Mouse (Mus musculus): ENCODE results near the gene Lrba. TPM values are rescaled to one million over a fixed set of nuclear protein-coding genes. Genes with fewer than 3 reads are reported as not detected.

Gene Lrba
- polyA plus RNA-seq, 1 experiment = 5.6 TPM

DNA sequence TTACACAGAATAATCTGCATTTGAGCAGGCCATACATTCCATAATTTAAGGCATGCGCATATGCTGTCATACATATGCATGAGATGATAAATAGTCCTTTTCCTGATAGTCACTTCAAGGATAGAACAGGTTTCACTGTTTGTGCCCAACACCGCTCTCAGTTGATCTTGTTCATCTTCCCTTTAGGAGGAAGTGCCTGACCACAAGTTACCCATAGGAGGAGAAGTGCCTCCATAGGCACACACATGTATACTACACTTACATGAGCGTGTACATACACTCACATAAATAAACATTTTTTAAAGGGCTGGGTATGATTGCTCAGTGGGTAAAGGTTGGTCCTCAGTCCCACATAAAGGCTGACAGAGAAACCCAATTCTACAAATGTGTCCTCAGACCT lies 22.0 kb upstream of the Lrba start:
- no peak overlapping the region for H3K4me3 ChIP-seq
- H3K4me2 ChIP-seq (ENCODE audit: low read depth) = no peak overlapping the region
- no peaks in the 10 kb centered on the region for H3K36me3 ChIP-seq (ENCODE audit: control insufficient read depth, insufficient read depth)
- no peak overlapping the region for H3ac ChIP-seq (ENCODE audit: control insufficient read depth, insufficient read length)
- TF ChIP-seq TCF3 (IDR thresholded peaks at IDR 0.05; ENCODE audit: insufficient read length, low read depth) (no peak), MYOD1 (IDR thresholded peaks at IDR 0.05; ENCODE audit: control insufficient read depth in 1 of 3, insufficient read length in 2 of 3, low read depth in 2 of 3) (no peak), MAX (IDR thresholded peaks at IDR 0.05; ENCODE audit: low read depth) (no peak), POLR2AphosphoS2 (IDR thresholded peaks at IDR 0.05; ENCODE audit: insufficient read length, low read depth) (no peak), TCF12 (IDR thresholded peaks at IDR 0.05; ENCODE audit: insufficient read depth, poor library complexity, severe bottlenecking) (no peak), SRF (IDR thresholded peaks at IDR 0.05; ENCODE audit: control insufficient read depth, insufficient read length, low read depth) (no peak), MYOG (IDR thresholded peaks at IDR 0.05; ENCODE audit: control insufficient read depth in 1 of 3, insufficient read depth in 1 of 3, insufficient read length in 2 of 3, low read depth in 2 of 3) (no peak), POLR2A (IDR thresholded peaks at IDR 0.05; ENCODE audit: insufficient read length, low read depth) (no peak), REST (IDR thresholded peaks at IDR 0.05; ENCODE audit: insufficient read depth, insufficient read length) (no peak), CEBPB (IDR thresholded peaks at IDR 0.05; ENCODE audit: insufficient read depth, poor library complexity, severe bottlenecking) (no peak), E2F4 (IDR thresholded peaks at IDR 0.05; ENCODE audit: insufficient read depth) (no peak)
- H3K27me3 ChIP-seq (ENCODE audit: control insufficient read depth, insufficient read depth, insufficient read length) = no peaks in the 10 kb centered on the region
- no peaks in the 10 kb centered on the region for H3K79me2 ChIP-seq (ENCODE audit: control insufficient read depth, insufficient read depth)

DNA sequence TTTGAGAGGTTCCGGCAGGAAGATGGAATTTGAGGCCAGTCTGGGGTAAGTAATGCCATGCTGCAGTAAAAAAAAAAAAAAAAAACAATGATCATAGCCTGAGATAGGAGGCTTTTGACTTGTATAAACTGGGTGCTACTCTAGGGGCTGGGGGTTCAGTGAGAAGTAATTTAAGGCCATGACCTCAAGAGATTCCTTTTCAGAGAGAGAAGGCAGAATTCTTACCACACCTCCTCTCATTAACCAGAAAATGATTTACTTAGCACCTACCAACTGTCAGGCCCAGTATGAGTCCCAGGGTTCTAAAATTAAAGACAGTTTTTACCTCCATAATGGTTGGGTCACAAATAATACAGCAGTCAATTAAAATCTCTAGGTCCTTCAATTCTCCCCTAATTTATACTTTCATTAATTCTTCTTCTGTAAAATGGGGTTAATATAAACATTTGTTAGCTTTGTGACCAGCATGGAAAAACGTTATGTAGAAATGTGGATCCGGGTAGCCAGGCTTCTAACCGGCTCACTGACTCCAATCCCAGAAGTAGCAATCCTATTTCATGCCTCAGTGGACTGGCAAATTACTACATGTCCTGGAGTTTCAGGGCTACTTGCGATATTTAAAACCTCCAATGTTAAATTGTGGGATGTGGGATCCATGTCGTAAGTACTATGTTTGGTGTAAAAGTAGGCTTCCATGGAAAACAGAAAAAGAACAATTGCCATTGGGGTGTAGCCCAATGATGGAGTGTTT lies 19.7 kb upstream of the Lrba start:
- TF ChIP-seq POLR2A (IDR thresholded peaks at IDR 0.05; ENCODE audit: insufficient read length, low read depth) (no peak), MAX (IDR thresholded peaks at IDR 0.05; ENCODE audit: low read depth) (no peak), CEBPB (IDR thresholded peaks at IDR 0.05; ENCODE audit: insufficient read depth, poor library complexity, severe bottlenecking) (no peak), SRF (IDR thresholded peaks at IDR 0.05; ENCODE audit: control insufficient read depth, insufficient read length, low read depth) (no peak), TCF3 (IDR thresholded peaks at IDR 0.05; ENCODE audit: insufficient read length, low read depth) (no peak), MYOD1 (IDR thresholded peaks at IDR 0.05; ENCODE audit: control insufficient read depth in 1 of 3, insufficient read length in 2 of 3, low read depth in 2 of 3) (no peak), POLR2AphosphoS2 (IDR thresholded peaks at IDR 0.05; ENCODE audit: insufficient read length, low read depth) (no peak), REST (IDR thresholded peaks at IDR 0.05; ENCODE audit: insufficient read depth, insufficient read length) (no peak), MYOG (IDR thresholded peaks at IDR 0.05; ENCODE audit: control insufficient read depth in 1 of 3, insufficient read depth in 1 of 3, insufficient read length in 2 of 3, low read depth in 2 of 3) (no peak), TCF12 (IDR thresholded peaks at IDR 0.05; ENCODE audit: insufficient read depth, poor library complexity, severe bottlenecking) (no peak), USF1 (IDR thresholded peaks at IDR 0.05; ENCODE audit: low read depth) (no peak), E2F4 (IDR thresholded peaks at IDR 0.05; ENCODE audit: insufficient read depth) (no peak)

DNA sequence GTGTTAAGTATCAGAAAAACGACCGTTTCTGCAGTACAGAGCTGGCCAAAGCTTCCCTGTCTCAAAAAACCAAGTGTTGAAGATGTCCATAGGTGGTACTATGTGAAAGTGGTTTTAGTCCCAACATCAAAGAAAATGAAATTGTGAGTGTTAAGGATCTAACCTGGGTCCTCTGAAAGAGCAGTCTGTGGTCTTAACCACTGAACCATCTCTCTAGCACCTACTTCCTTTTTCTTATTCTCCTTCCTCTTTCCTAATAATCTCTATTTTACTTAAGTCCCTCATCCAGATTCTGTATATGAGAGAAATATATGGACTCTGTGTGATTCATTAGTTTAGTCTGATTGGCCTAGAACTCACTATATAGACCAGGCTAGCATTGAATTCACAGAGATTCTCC lies 17.9 kb upstream of the Lrba start:
- TF ChIP-seq TCF12 (IDR thresholded peaks at IDR 0.05; ENCODE audit: insufficient read depth, poor library complexity, severe bottlenecking) (no peak), MAX (IDR thresholded peaks at IDR 0.05; ENCODE audit: low read depth) (no peak), REST (IDR thresholded peaks at IDR 0.05; ENCODE audit: insufficient read depth, insufficient read length) (no peak), TCF3 (IDR thresholded peaks at IDR 0.05; ENCODE audit: insufficient read length, low read depth) (no peak), CEBPB (IDR thresholded peaks at IDR 0.05; ENCODE audit: insufficient read depth, poor library complexity, severe bottlenecking) (no peak), USF1 (IDR thresholded peaks at IDR 0.05; ENCODE audit: low read depth) (no peak), POLR2AphosphoS2 (IDR thresholded peaks at IDR 0.05; ENCODE audit: insufficient read length, low read depth) (no peak), MYOD1 (IDR thresholded peaks at IDR 0.05; ENCODE audit: control insufficient read depth in 1 of 3, insufficient read length in 2 of 3, low read depth in 2 of 3) (no peak), MYOG (IDR thresholded peaks at IDR 0.05; ENCODE audit: control insufficient read depth in 1 of 3, insufficient read depth in 1 of 3, insufficient read length in 2 of 3, low read depth in 2 of 3) (no peak), POLR2A (IDR thresholded peaks at IDR 0.05; ENCODE audit: insufficient read length, low read depth) (no peak), SRF (IDR thresholded peaks at IDR 0.05; ENCODE audit: control insufficient read depth, insufficient read length, low read depth) (no peak)
- no peak overlapping the region for H3ac ChIP-seq (ENCODE audit: control insufficient read depth, insufficient read length)
- no peak overlapping the region for H3K4me3 ChIP-seq
- H3K79me2 ChIP-seq (ENCODE audit: control insufficient read depth, insufficient read depth) = no peaks in the 10 kb centered on the region
- H3K27me3 ChIP-seq (ENCODE audit: control insufficient read depth, insufficient read depth, insufficient read length) = peaks cover 4% of the 10 kb centered on the region
- no peaks in the 10 kb centered on the region for H3K36me3 ChIP-seq (ENCODE audit: control insufficient read depth, insufficient read depth)
- no peak overlapping the region for H3K4me2 ChIP-seq (ENCODE audit: low read depth)

More for the DNA sequence above, 19.7 kb upstream of the Lrba start:
- no peak overlapping the region for H3K4me3 ChIP-seq
- H3K27me3 ChIP-seq (ENCODE audit: control insufficient read depth, insufficient read depth, insufficient read length) = peaks cover 4% of the 10 kb centered on the region
- H3K79me2 ChIP-seq (ENCODE audit: control insufficient read depth, insufficient read depth) = no peaks in the 10 kb centered on the region
- H3K4me2 ChIP-seq (ENCODE audit: low read depth) = no peak overlapping the region
- H3K36me3 ChIP-seq (ENCODE audit: control insufficient read depth, insufficient read depth) = no peaks in the 10 kb centered on the region
- no peak overlapping the region for H3ac ChIP-seq (ENCODE audit: control insufficient read depth, insufficient read length)

DNA sequence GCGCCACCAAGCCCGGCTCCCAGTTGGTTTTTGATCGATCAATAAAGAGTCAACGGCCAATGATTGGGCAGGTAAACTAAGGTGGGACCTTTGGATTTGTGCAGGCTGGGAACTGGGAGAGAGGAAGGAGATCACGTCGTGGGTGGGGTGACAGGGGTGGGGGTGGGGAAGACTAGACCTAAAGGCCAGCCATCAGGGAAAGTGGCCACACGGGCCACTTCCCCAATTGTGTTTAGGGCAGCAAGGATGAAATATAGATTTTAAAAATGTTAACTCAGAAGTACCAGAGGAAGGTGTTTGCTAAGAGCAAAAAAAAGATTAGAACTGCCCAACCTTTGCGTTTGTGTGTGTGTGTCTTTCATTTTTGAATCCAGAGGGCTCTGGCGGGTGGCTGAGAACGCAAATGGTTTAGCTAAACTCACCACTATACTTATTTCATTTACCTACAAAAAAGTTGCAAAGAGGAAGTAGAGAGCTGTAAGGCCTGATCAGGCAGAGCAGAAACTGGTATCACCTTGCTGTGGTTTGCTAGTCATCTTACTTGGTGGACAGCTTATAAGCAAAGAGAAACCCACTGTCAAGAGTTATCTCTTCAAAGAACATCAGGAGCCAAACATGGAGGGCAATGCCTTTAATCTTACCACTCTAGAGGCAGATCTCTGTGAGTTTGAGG lies 14.1 kb upstream of the Lrba start:
- Histone ChIP-seq H3K79me2 (ENCODE audit: control insufficient read depth, insufficient read depth) (no peaks in the 10 kb centered on the region), H3K4me2 (ENCODE audit: low read depth) (no peak overlapping the region), H3K4me3 (no peak overlapping the region), H3ac (ENCODE audit: control insufficient read depth, insufficient read length) (no peak overlapping the region), H3K36me3 (ENCODE audit: control insufficient read depth, insufficient read depth) (no peaks in the 10 kb centered on the region), H3K27me3 (ENCODE audit: control insufficient read depth, insufficient read depth, insufficient read length) (peaks cover 4% of the 10 kb centered on the region)
- no peak for TF ChIP-seq POLR2AphosphoS2 (IDR thresholded peaks at IDR 0.05; ENCODE audit: insufficient read length, low read depth)
- TF ChIP-seq TCF3 (IDR thresholded peaks at IDR 0.05; ENCODE audit: insufficient read length, low read depth) = no peak
- no peak for TF ChIP-seq USF1 (IDR thresholded peaks at IDR 0.05; ENCODE audit: low read depth)
- TF ChIP-seq REST (IDR thresholded peaks at IDR 0.05; ENCODE audit: insufficient read depth, insufficient read length) = no peak
- TF ChIP-seq MYOG (IDR thresholded peaks at IDR 0.05; ENCODE audit: control insufficient read depth in 1 of 3, insufficient read depth in 1 of 3, insufficient read length in 2 of 3, low read depth in 2 of 3) = no peak
- TF ChIP-seq POLR2A (IDR thresholded peaks at IDR 0.05; ENCODE audit: insufficient read length, low read depth) = no peak
- TF ChIP-seq CEBPB (IDR thresholded peaks at IDR 0.05; ENCODE audit: insufficient read depth, poor library complexity, severe bottlenecking) = no peak
- TF ChIP-seq MYOD1 (IDR thresholded peaks at IDR 0.05; ENCODE audit: control insufficient read depth in 1 of 3, insufficient read length in 2 of 3, low read depth in 2 of 3) = no peak
- no peak for TF ChIP-seq SRF (IDR thresholded peaks at IDR 0.05; ENCODE audit: control insufficient read depth, insufficient read length, low read depth)
- no peak for TF ChIP-seq E2F4 (IDR thresholded peaks at IDR 0.05; ENCODE audit: insufficient read depth)
